Mouse (Mus musculus): ENCODE measurements around the gene Txnrd2.
A peak's percentile ranks its signal among the peaks of the same experiment; 100 is the strongest.

Txnrd2 gene

GRCm38 (mm10) chr16:18497865-18498515, 71.8 kb downstream of the Txnrd2 start:
- no peak for DNase-seq

DNA sequence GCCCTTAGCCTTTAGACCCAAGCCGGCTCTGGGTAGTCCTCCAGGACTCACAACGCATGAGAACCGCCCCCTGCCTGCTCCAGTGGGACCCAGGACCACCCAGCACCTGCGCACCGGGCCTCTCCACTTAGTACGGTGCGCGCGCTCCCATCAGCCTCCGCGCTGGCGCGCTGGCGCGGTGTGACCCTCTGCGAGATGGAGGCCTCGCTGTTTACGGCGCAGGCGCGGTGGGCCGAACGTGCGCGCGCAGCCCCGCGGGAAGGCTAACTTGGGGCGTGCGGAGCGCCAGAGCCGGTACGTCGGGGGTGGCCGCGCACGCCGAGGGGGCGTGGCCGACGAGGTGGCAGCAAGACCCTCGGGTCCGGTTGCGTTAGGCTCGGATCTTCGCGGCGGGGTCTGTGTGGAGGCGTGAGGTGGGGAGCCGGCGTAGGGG, 72.4 kb downstream of the Txnrd2 start, which contains the start of the genes Gnb1l and Rtl10:
Gene Gnb1l (plus strand): TSS at position 156 of the 433 bp plus-strand sequence.
Gene Rtl10 (plus strand): TSS at position 344 of the 433 bp plus-strand sequence.
- peak; percentile 93 to 95 for DNase-seq

DNA sequence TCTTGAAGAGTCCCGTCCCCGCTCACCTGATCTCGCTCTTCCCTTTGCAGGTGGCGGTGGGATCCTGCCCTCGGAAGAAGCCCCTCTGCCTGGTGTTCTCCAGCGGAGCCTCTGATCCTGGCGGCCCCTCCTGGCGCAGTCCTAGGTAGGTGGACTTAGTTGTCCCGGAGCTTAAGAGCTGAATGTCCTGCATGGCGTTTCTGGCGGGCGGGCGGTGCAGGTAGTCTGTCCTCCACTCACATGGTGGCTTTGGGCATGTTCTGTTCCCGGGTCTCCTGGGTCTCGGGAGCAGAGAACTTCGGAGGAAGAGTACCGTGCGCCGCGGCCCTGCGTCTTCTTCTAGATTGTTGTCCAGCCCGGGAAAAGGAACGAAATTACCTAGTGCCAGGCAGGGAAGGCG, 72.8 kb downstream of the Txnrd2 start:
- peak in 1 of 2 experiments; percentile 24 for DNase-seq

- DNase-seq, result no peak
Measured at GRCm38 (mm10) chr16:18501531-18501930, 75.3 kb downstream of the Txnrd2 start.

- no peak for DNase-seq
Measured at GRCm38 (mm10) chr16:18503566-18504342, 77.6 kb downstream of the Txnrd2 start.

DNA sequence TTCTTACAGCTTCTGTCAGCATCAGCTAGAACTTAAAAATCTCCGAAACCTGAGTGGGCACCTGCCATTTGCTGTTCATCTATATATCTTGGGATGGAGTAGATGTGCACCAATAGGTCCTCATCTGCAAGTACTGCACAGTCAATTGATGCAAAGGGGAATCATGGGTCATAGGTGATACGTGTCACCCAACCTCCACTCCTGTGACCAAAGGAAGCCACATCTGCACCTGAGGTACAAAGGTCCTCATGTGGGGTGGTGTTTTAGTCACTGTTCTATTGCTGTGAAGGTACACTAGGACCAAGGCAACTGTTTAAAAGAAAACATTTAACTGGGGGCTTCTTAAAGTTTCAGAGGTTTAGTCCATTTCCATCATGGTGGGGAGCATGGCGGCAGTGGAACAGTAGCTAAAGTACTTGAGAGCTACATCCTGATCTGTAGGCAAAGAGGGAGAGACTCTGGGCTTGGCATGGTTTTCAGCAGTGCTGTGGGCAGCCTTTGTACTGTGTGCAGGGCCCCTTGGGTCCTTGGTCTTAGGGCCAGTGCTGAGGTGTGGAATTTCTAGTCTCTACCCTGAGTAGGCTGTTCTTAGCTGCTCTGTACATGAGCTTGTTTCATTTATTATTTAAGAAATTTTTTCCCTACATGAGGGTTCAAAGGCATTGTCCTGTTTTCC, 80.5 kb downstream of the Txnrd2 start:
- no peak for DNase-seq

GRCm38 (mm10) chr16:18507200-18507549, 81.0 kb downstream of the Txnrd2 start:
- DNase-seq, result no peak

DNA sequence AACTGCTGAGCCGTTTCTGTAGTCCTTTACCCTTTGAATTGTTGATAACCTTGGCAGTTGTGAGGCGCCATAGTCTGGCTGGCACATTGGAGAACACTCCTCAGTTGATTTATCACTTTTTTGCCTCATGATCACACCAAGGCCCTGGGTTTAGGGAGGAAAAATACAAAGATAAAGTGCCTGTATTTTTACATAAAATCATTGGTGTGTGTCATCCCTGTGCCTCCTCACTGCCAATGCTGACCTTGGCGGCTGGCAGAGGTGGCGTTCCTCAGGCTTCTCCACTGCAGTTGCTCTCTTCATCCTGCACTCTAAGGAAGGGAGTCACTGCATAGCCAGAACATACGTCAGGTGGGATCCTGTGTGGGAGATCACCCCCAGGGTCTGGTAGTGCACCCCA, 85.6 kb downstream of the Txnrd2 start:
- DNase-seq, result no peak

- DNase-seq, result no peak
Measured at GRCm38 (mm10) chr16:18513508-18513907, 87.3 kb downstream of the Txnrd2 start.

GRCm38 (mm10) chr16:18518091-18518490, 91.9 kb downstream of the Txnrd2 start:
- peak in 1 of 2 experiments; percentile 22 for DNase-seq

GRCm38 (mm10) chr16:18523563-18524245, 97.5 kb downstream of the Txnrd2 start:
- no peak for DNase-seq

DNA sequence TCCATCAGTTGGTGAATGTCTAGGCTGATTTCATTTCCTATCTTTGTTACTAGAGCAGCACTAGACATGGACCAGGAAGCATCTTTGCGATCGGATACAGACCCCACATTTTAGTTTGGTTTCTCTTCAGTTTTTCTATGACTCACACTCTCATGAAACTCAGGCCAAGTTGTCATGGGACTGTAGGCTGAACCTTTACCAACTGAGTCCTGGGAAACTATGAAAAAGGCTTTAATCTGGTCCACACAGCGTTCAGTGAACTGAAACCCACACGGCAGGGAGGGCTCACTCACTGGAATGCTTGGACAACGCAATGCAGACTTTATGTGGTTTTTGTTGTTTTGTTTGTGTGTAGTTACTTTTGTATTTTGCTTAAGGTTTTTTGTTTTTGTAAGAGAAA, 102.5 kb downstream of the Txnrd2 start:
- no peak for DNase-seq
